Mouse (Mus musculus) liver, embryonic 11.5 days (tissue): Measurements from ENCODE around the gene Gnao1. TPM values are rescaled to one million over a fixed set of nuclear protein-coding genes. Genes with fewer than 3 reads are reported as not detected.

Experiments
- ATAC-seq: fragments of 200-750 bp; cut with Nextera tagmentation; replicated peaks from 2 replicates; pipeline ENCODE4 v1.8.0; 2017; ENCODE audit warnings: moderate number of reproducible peaks, mild to moderate bottlenecking, moderate TSS enrichment, moderate library complexity; ENCODE audit not compliant: low FRiP score
- DNase-seq: peaks from one replicate; pipeline ENCODE4 v3.0.0-alpha.2; 2017; ENCODE audit warnings: low spot score
- H3K27ac ChIP-seq: fragments of 300-500 bp; sonication (generic); 2 replicates; pipeline ENCODE4 v1.5.1; 2014; ENCODE audit warnings: mild to moderate bottlenecking, low read depth, low read length, control low read depth
- H3K27me3 ChIP-seq: fragments of 300-500 bp; sonication (generic); replicated peaks from 2 replicates; pipeline ENCODE4 v1.6.1; 2014; ENCODE audit warnings: low read length, mixed read lengths; ENCODE audit not compliant: control insufficient read depth, insufficient read depth
- H3K36me3 ChIP-seq: fragments of 300-500 bp; sonication (generic); 2 replicates; pipeline ENCODE4 v1.6.1; 2014; ENCODE audit warnings: mild to moderate bottlenecking, low read length, moderate library complexity, mixed read lengths; ENCODE audit not compliant: control insufficient read depth, insufficient read depth
- H3K4me1 ChIP-seq: fragments of 300-500 bp; sonication (generic); replicated peaks from 2 replicates; pipeline ENCODE4 v1.6.1; 2014; ENCODE audit warnings: low read length, mixed read lengths; ENCODE audit not compliant: control insufficient read depth, insufficient read depth
- H3K4me2 ChIP-seq: fragments of 300-500 bp; sonication (generic); 2 replicates; pipeline ENCODE4 v1.6.1; 2014; ENCODE audit warnings: mild to moderate bottlenecking, control low read depth, moderate library complexity
- H3K4me3 ChIP-seq: fragments of 300-500 bp; sonication (generic); 2 replicates; pipeline ENCODE4 v1.5.1; 2014; ENCODE audit warnings: low read depth, low read length, control low read depth
- H3K9ac ChIP-seq: fragments of 300-500 bp; sonication (generic); 2 replicates; pipeline ENCODE4 v1.6.1; 2014; ENCODE audit warnings: low read depth, low read length, control low read depth
- H3K9me3 ChIP-seq: fragments of 300-500 bp; sonication (generic); 2 replicates; pipeline ENCODE4 v1.6.1; 2016; ENCODE audit warnings: low read length, inconsistent platforms, mixed read lengths; ENCODE audit not compliant: control insufficient read depth
- WGBS: fragments of 180-500 bp; shearing (Covaris S2); extraction: QIAGEN DNeasy Blood & Tissue Kit; methylation state at CpG from one replicate; pipeline ENCODE4 v1.1.7; 2014; 5-methylcytosine and 5-hydroxymethylcytosine counted together
- polyA plus RNA-seq: library from polyadenylated mRNA; unstranded; fragments of >200 nt; fragmentation: Nextera tagmentation; extraction: Ambion mirVana; gene quantifications from 2 replicates; pipeline ENCODE4 v1.2.1, GENCODE M21; 2014

The Gnao1 gene
- polyA plus RNA-seq, 1 experiment from 2014 or later, result 2.4 TPM

GRCm38 (mm10) chr8:93854676-93855075, 44.9 kb downstream of the Gnao1 start:
- ATAC-seq (no peak), DNase-seq (no peak)
- no peak overlapping the region for H3K4me2 ChIP-seq
- 44% methylated on average over 5 of the region's 5 CpGs for WGBS
- no peaks in the 10 kb centered on the region for H3K4me1 ChIP-seq
- H3K27me3 ChIP-seq, result no peaks in the 10 kb centered on the region
- H3K27ac ChIP-seq, result no peak overlapping the region
- no peak overlapping the region for H3K4me3 ChIP-seq
- no peaks in the 10 kb centered on the region for H3K36me3 ChIP-seq
- H3K9me3 ChIP-seq, result no peaks in the 10 kb centered on the region
- no peak overlapping the region for H3K9ac ChIP-seq

GRCm38 (mm10) chr8:93855272-93855671, 45.5 kb downstream of the Gnao1 start:
- Histone ChIP-seq H3K4me1 (no peaks in the 10 kb centered on the region), H3K36me3 (no peaks in the 10 kb centered on the region), H3K9ac (no peak overlapping the region), H3K27me3 (no peaks in the 10 kb centered on the region), H3K9me3 (no peaks in the 10 kb centered on the region), H3K4me3 (no peak overlapping the region), H3K27ac (no peak overlapping the region), H3K4me2 (no peak overlapping the region)
- ATAC-seq (no peak), DNase-seq (no peak)
- WGBS, result 63% methylated on average over 4 of the region's 4 CpGs

GRCm38 (mm10) chr8:93857144-93857543, 47.4 kb downstream of the Gnao1 start:
- H3K4me1 ChIP-seq, result no peaks in the 10 kb centered on the region
- H3K27me3 ChIP-seq, result no peaks in the 10 kb centered on the region
- no peak for ATAC-seq
- H3K27ac ChIP-seq, result no peak overlapping the region
- H3K9ac ChIP-seq, result no peak overlapping the region
- no peaks in the 10 kb centered on the region for H3K9me3 ChIP-seq
- no peaks in the 10 kb centered on the region for H3K36me3 ChIP-seq
- no peak overlapping the region for H3K4me3 ChIP-seq
- H3K4me2 ChIP-seq, result no peak overlapping the region
- 67% methylated on average over 4 of the region's 4 CpGs for WGBS
- no peak for DNase-seq

- no peaks in the 10 kb centered on the region for H3K9me3 ChIP-seq
- H3K4me2 ChIP-seq, result no peak overlapping the region
- H3K27me3 ChIP-seq, result 0 out of 2 replicates have a peak, but pooled peaks cover 3% of the 10 kb centered on the region
- no peaks in the 10 kb centered on the region for H3K36me3 ChIP-seq
- no peak overlapping the region for H3K9ac ChIP-seq
- no peak overlapping the region for H3K4me3 ChIP-seq
- 82% methylated on average over 1 of the region's 1 CpGs for WGBS
- no peaks in the 10 kb centered on the region for H3K4me1 ChIP-seq
- DNase-seq (no peak), ATAC-seq (no peak)
- no peak overlapping the region for H3K27ac ChIP-seq
Observed at GRCm38 (mm10) chr8:93858286-93858685, 48.5 kb downstream of the Gnao1 start.

- no peaks in the 10 kb centered on the region for H3K36me3 ChIP-seq
- no peaks in the 10 kb centered on the region for H3K4me1 ChIP-seq
- H3K27me3 ChIP-seq, result 0 out of 2 replicates have a peak, but pooled peaks cover 3% of the 10 kb centered on the region
- no peak overlapping the region for H3K4me3 ChIP-seq
- DNase-seq (no peak), ATAC-seq (no peak)
- no peak overlapping the region for H3K4me2 ChIP-seq
- no peaks in the 10 kb centered on the region for H3K9me3 ChIP-seq
- WGBS, result 61% methylated on average over 4 of the region's 4 CpGs
- no peak overlapping the region for H3K27ac ChIP-seq
- no peak overlapping the region for H3K9ac ChIP-seq
Observed at GRCm38 (mm10) chr8:93860020-93860419, 50.3 kb downstream of the Gnao1 start.

- Histone ChIP-seq H3K9me3 (no peaks in the 10 kb centered on the region), H3K4me2 (no peak overlapping the region), H3K27ac (no peak overlapping the region), H3K4me3 (no peak overlapping the region), H3K9ac (no peak overlapping the region), H3K4me1 (no peaks in the 10 kb centered on the region), H3K27me3 (0 out of 2 replicates have a peak, but pooled peaks cover 3% of the 10 kb centered on the region), H3K36me3 (no peaks in the 10 kb centered on the region)
- ATAC-seq (no peak), DNase-seq (no peak)
- 39% methylated on average over 7 of the region's 7 CpGs for WGBS
Observed at GRCm38 (mm10) chr8:93864064-93864463, 54.3 kb downstream of the Gnao1 start.

- 91% methylated on average over 7 of the region's 7 CpGs for WGBS
- no peak overlapping the region for H3K4me3 ChIP-seq
- no peak overlapping the region for H3K9ac ChIP-seq
- H3K4me2 ChIP-seq, result no peak overlapping the region
- H3K27me3 ChIP-seq, result 0 out of 2 replicates have a peak, but pooled peaks cover 3% of the 10 kb centered on the region
- ATAC-seq, result no peak
- no peaks in the 10 kb centered on the region for H3K4me1 ChIP-seq
- H3K27ac ChIP-seq, result no peak overlapping the region
- H3K36me3 ChIP-seq, result no peaks in the 10 kb centered on the region
- no peak for DNase-seq
- no peaks in the 10 kb centered on the region for H3K9me3 ChIP-seq
Observed at GRCm38 (mm10) chr8:93866271-93866670, 56.5 kb downstream of the Gnao1 start.

- Histone ChIP-seq H3K36me3 (no peaks in the 10 kb centered on the region), H3K27ac (no peak overlapping the region), H3K4me3 (no peak overlapping the region), H3K4me1 (no peaks in the 10 kb centered on the region), H3K9ac (no peak overlapping the region), H3K9me3 (no peaks in the 10 kb centered on the region), H3K27me3 (no peaks in the 10 kb centered on the region), H3K4me2 (no peak overlapping the region)
- ATAC-seq, result no peak
- WGBS, result 63% methylated on average over 5 of the region's 5 CpGs
- no peak for DNase-seq
Observed at GRCm38 (mm10) chr8:93868486-93869221, 58.9 kb downstream of the Gnao1 start.

- DNase-seq, result no peak
- no peaks in the 10 kb centered on the region for H3K9me3 ChIP-seq
- H3K9ac ChIP-seq, result no peak overlapping the region
- no peaks in the 10 kb centered on the region for H3K27me3 ChIP-seq
- ATAC-seq, result no peak
- WGBS, result 67% methylated on average over 5 of the region's 5 CpGs
- no peak overlapping the region for H3K27ac ChIP-seq
- H3K4me3 ChIP-seq, result no peak overlapping the region
- H3K4me2 ChIP-seq, result no peak overlapping the region
- H3K4me1 ChIP-seq, result no peaks in the 10 kb centered on the region
- H3K36me3 ChIP-seq, result no peaks in the 10 kb centered on the region
Observed at GRCm38 (mm10) chr8:93871275-93871674, 61.5 kb downstream of the Gnao1 start.
